Mouse (Mus musculus): ENCODE results near the gene Osbpl11.

- TF ChIP-seq POLR2A (IDR thresholded peaks at IDR 0.05; ENCODE audit: extremely low read depth, insufficient read depth, low read length) (no peak), CTCF (IDR thresholded peaks at IDR 0.05; ENCODE audit: low read depth, low read length) (no peak)
Observed at GRCm38 (mm10) chr16:33239305-33239704, 54.4 kb downstream of the Osbpl11 start.
